Mouse (Mus musculus) c-Kit-positive CD71-positive TER-119-positive erythroid progenitor cells, embryonic 14.5 days (primary cell): ENCODE results near the gene Ube2i.

ENCODE experiments used
- DNase-seq: peaks from one replicate; pipeline ENCODE4 v3.0.0-alpha.2; 2013; ENCODE audit warnings: low spot score

Ube2i gene

DNA sequence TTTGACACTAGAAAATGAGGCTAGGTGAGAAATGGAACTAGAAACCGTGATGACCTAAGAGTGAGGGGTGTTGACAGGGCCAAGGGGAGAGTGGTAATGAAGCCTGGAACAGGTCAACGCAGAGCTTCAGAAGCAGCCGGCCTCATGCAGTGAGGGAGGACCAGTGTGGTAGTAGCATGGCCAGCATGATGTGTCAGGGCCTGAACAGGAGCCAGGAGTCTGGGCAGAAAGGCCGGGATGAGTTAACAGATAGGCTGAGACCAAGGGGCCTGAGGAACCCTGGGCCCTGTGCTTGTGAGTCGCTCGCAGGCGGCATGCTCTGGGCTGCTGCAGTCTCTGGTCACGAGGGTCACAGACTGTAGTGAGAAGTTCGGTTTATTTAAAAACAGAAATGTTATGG is 55.5 kb downstream of the Ube2i start:
- no peak for DNase-seq

DNA sequence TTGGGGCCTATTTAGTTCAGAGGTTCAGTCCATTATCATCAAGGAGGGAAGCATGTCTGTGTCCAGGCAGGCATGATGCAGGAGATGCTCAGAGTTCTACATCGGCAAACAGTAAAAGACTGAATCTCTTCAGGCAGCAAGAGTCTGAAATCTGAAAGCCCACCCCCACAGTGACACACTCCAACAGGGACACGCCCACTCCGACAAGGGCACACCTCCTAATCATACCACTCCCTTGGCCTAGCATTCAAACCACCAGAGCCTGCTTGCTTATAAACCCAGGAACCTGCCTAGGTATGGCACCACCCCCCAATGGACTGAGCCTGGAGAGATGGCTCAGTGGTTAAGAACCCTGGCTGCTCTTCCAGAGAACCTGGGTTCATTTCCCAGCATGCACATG is 59.0 kb downstream of the Ube2i start:
- DNase-seq = no peak
